Mouse (Mus musculus): ENCODE results near the gene Rrp1. TPM values are rescaled to one million over a fixed set of nuclear protein-coding genes. Genes with fewer than 3 reads are reported as not detected.
"Not testable (repeated sequence)": the region's sequence is repeated elsewhere in the genome, so short reads cannot be mapped to it uniquely, and the experiment has no call there.

Gene Rrp1
- total RNA-seq, 1 experiment from 2014 or later: 199 TPM

- DNase-seq: peak; percentile 92
Measured at GRCm38 (mm10) chr10:78425181-78426041, 12.6 kb upstream of the Rrp1 start, which contains the start of gene Cstb. Gene Cstb (plus strand): TSS chr10:78425669.

- DNase-seq: no peak
Measured at GRCm38 (mm10) chr10:78422614-78423013, 9.8 kb upstream of the Rrp1 start.

GRCm38 (mm10) chr10:78420929-78421328 lies 8.1 kb upstream of the Rrp1 start:
- DNase-seq: no peak

GRCm38 (mm10) chr10:78418791-78419190 lies 5.9 kb upstream of the Rrp1 start:
- DNase-seq: peak; percentile 75

- peak; percentile 78 for DNase-seq
Measured at GRCm38 (mm10) chr10:78417888-78418287, 5.0 kb upstream of the Rrp1 start.

GRCm38 (mm10) chr10:78414936-78415335 lies 2.1 kb upstream of the Rrp1 start:
- DNase-seq: not testable (repeated sequence)

- no peak for DNase-seq
Measured at GRCm38 (mm10) chr10:78413152-78413520, 293 bp upstream of the Rrp1 start.

- no peak for DNase-seq
Measured at GRCm38 (mm10) chr10:78411851-78412250, 992 bp downstream of the Rrp1 start.

GRCm38 (mm10) chr10:78409035-78409788 lies 3.6 kb downstream of the Rrp1 start:
- peak; percentile 83 for DNase-seq

GRCm38 (mm10) chr10:78407132-78407531 lies 5.7 kb downstream of the Rrp1 start:
- no peak for DNase-seq

- DNase-seq: no peak
Measured at GRCm38 (mm10) chr10:78406152-78406551, 6.7 kb downstream of the Rrp1 start.

- no peak for DNase-seq
Measured at GRCm38 (mm10) chr10:78402301-78402922, 10.4 kb downstream of the Rrp1 start.

GRCm38 (mm10) chr10:78401127-78401526 lies 11.7 kb downstream of the Rrp1 start:
- no peak for DNase-seq

- DNase-seq: peak; percentile 90
Measured at GRCm38 (mm10) chr10:78399090-78399657, 13.7 kb downstream of the Rrp1 start.

GRCm38 (mm10) chr10:78396625-78396885 lies 16.3 kb downstream of the Rrp1 start:
- DNase-seq: no peak

- DNase-seq: peak; percentile 95
Measured at GRCm38 (mm10) chr10:78395819-78396624, 16.8 kb downstream of the Rrp1 start.

GRCm38 (mm10) chr10:78395377-78395776 lies 17.5 kb downstream of the Rrp1 start:
- no peak for DNase-seq

GRCm38 (mm10) chr10:78392072-78392471 lies 20.8 kb downstream of the Rrp1 start:
- DNase-seq: peak; percentile 93

- DNase-seq: no peak
Measured at GRCm38 (mm10) chr10:78390982-78391470, 21.8 kb downstream of the Rrp1 start.

- peak; percentile 56 for DNase-seq
Measured at GRCm38 (mm10) chr10:78388216-78388980, 24.4 kb downstream of the Rrp1 start.

GRCm38 (mm10) chr10:78385520-78385919 lies 27.3 kb downstream of the Rrp1 start:
- DNase-seq: no peak
